Mouse (Mus musculus): ENCODE measurements around the gene Gjd2.
A peak's percentile ranks its signal among the peaks of the same experiment; 100 is the strongest.

Gene Gjd2

DNA sequence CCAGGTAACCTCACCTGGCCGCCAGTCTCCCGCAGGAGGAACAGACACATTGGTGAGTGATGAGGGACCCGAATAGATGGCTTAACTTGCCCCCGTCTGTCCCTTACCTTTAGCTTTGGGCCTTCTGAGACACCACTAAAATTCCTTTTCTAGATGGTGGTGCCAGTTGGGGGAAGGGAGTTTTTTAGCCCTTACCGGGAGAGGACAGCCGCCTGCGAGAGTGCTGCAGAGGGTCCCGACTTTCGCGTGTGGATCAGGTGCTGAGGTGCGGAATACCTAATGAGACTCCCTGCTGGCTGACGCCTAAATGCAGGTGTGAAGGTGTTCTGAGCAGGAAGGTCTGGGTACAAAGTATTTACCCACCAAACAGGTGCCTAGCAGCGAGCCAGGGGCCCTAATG is 427 bp upstream of the Gjd2 start:
- ATAC-seq (ENCODE audit: low TSS enrichment) = 0 out of 2 replicates have a peak, but pooled peaks have one; percentile 9

DNA sequence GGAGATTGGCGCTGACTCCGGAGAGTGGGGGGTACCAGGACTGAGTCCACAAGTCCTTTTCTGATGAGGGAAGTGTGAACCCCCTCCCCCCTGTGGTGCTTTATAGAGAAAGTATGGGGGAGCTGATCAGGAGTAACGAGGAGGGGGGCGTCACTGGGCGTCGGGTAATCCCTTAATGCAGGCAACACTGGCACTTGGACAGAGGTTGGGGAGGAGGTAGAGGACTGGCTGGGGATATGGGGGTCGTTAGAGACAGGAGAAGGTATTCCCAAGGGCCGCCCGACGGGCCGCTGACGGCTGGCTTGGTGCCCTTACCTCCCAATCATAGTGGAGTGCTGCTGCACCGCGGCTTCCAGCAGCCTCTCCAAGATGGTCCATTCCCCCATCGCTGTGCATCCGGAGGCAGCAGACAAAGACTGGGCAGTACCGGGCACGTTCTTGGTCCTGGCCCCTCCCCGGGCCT is 639 bp downstream of the Gjd2 start:
- no peak for ATAC-seq (ENCODE audit: low TSS enrichment)

DNA sequence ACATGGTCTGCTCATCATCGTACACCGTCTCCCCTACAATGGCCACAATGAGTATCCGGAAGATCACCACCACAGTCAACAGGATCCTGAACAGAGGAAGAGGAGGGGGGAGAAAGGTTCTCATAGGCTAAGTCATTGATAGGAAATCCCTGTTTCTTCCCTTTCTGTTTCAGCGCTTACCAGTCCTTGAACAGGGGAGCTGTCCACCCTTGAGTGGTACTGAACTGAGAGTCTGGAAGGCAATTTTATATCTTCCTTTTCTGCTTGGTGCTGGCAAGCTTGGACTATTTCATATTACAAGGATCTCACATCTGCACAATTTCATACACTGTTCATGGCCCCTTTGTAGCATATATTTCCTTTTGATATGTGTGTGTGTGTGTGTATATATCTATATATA is 1.6 kb downstream of the Gjd2 start:
- ATAC-seq (ENCODE audit: low TSS enrichment) = no peak

DNA sequence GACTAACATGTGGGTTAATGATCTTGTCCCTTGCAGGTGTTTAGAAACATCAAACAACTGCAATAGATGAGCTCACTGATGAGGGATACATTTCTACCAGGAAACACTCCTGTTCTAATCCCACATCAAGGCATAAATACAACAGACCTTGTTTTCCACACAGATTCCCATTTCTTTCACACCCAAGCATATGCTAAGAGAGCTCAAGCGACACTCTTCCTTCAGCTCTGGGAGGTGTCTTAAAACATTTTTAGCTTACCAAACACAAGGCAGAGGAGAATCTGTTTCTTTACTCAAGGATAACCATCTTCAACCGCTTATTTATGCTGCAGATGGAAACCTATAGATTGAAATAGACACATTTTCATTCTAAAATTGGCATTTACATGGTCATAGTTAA is 5.1 kb downstream of the Gjd2 start:
- ATAC-seq (ENCODE audit: low TSS enrichment) = peak; percentile 92

DNA sequence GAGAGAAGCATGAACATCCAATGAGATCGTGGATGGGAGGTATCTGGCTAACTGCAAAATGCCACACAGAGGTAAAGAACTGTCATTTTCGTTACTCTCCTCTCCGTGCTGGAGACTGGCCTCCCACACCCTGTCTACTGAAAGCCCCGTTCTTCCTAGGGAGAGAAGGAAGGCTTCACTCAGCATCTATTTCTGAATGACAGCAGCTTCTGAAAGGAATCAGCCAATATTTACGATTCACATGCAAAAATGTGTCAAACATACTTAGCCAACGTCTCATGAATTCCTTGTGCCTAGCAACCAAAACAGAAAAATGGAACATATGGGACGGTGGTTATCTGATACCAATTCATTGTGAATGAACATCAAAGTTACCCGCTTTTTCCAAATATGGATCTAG is 15.9 kb downstream of the Gjd2 start:
- peak; percentile 62 for ATAC-seq (ENCODE audit: low TSS enrichment)

DNA sequence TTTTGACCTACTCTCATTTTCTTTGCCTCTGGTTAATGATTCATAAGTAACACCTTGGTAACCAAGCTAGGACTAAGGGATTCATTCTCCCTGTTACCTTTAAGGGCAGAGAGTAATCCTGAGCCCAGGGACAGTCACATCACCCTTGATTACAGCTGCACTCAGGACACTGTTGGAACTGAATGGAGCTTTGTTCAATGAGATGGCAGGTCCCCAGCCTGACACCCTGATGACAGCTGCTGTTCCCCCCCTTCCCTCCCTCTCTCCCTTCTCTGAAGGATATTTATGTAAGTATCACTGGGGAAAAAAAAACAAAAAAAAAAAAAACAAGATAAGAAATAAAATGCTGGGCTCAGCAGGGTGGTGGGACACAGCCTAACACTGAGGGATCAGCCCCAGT is 16.5 kb downstream of the Gjd2 start:
- no peak for ATAC-seq (ENCODE audit: low TSS enrichment)

DNA sequence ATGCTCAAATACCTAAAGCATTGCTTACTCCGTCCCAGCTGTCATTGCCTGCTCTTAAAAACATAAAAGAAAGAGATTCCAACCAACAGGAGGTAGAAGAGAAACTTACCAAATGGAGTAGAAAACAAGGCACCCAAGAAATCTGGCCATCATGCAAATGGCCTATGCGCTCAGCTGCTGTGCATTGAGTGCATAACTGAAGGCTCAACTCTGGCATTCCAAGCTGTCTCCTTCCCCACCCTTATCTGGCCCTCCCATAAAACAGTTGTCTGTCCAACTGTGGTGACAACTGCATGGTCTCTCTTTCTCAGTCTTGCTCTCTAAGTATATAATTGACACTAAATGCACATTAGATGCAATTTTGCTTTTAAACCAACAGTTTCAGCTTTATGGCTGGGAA is 28.5 kb downstream of the Gjd2 start:
- ATAC-seq (ENCODE audit: low TSS enrichment) = no peak

DNA sequence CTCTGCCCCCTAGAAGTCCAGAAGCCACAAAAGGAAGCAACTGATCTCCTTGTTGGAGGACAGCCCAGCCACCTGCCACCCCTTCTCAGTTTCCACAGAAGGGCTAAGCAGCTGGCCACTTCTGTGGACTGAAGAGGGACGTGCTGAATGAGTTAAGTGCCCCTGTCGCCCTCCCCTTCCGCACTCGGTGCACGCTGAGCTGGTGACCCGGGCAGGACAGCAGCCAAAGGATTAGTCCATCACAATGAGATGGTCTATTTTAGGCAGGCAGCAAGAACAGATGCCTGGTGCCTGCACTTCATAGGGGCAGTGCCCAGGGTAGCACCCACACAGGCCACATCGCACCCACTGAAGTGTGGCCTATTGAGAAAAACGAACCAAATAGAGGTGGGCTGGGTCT is 32.8 kb downstream of the Gjd2 start:
- ATAC-seq (ENCODE audit: low TSS enrichment) = peak; percentile 44; the same call in 1 of the 2 replicates

DNA sequence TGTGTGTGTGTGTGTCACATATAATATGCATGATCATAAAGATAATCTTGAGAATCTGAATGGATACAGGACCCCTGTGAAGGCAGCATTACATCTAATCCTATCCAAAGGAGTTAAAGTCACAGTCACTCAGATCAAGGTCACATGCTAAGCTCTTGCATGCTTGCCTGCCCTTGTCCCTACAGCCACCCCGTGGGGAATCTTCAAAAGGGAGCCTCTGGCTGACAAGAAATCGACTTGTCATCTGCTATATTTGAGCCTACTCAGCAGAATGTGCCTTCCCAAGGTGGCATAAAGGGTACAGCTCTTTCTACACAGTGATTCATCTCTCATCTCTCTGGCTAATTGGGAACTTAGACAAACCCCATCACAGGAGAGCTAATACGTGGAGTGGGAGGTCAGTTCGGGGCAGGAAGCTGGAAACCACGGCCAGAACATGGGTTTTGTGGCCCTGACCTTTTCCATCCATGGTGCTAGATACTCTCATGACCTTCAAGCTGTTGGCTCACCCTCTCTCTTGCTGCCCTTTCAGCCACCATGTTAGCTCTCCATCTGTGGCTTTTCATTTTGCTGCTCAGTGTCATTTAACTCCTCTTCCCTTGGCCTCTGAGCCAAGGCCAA is 35.2 kb downstream of the Gjd2 start:
- ATAC-seq (ENCODE audit: low TSS enrichment) = no peak

DNA sequence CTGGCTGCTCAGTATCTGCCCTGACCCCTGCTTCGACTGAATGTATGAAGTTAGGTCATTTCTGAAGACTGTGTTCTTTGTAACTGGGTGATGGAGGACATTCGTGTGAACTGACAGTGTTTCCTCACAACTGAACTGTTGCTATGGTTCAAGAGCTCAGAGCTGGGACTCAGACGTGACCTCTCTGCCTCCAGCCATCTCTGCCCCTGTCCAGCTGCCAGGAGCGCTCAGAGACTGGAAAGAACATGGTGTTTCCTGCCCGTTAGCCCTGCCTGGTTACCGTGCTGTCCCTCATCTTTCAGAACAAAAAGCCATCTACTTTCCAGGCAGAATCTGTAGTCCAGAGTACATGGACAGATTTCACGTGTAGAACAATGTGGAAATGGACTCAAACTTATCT is 39.5 kb downstream of the Gjd2 start:
- no peak for ATAC-seq (ENCODE audit: low TSS enrichment)

DNA sequence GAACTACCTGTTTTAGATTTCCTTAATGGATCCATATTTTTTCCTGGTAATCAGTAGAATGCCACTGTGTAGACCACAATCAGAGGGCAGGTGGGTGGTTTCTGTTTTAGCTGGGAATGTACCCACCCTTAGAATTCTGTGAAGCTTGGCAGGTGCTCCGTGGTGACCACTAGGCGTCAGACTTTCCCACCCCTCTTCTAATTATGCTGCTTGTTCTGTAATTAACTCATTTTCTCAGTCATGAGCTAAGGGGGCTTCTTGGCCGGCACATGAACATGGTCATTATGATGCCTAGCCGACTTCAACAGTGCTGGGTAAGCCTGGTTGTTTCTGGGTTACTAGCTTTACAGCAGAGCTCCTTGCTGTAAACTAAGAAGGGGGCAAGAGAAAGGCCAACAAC is 47.0 kb downstream of the Gjd2 start:
- no peak for ATAC-seq (ENCODE audit: low TSS enrichment)

Data from frontal cortex, adult (tissue).